Mouse (Mus musculus) heart, embryonic 16.5 days (tissue): ENCODE measurements at regions not wholly inside any gene's neighbourhood (a gene's known extent, or its start where the extent isn't known, plus 50 kb on each side); places are given as distances from the start of the nearest gene placed in this dataset.

Source experiments
- ATAC-seq: fragments of 200-750 bp; cut with Nextera tagmentation; replicated peaks from 2 replicates; pipeline ENCODE4 v1.8.0; 2017; ENCODE audit warnings: moderate number of reproducible peaks; ENCODE audit not compliant: insufficient read depth, low FRiP score; ENCODE audit errors: extremely low read depth
- H3K27ac ChIP-seq: fragments of 300-500 bp; sonication (generic); 2 replicates; pipeline ENCODE4 v1.5.1; 2014; ENCODE audit warnings: mild to moderate bottlenecking, low read length, control low read depth, moderate library complexity
- H3K27me3 ChIP-seq: fragments of 300-500 bp; sonication (generic); 2 replicates; pipeline ENCODE4 v1.6.1; 2014; ENCODE audit warnings: low read length, mixed read lengths; ENCODE audit not compliant: control insufficient read depth, insufficient read depth
- H3K36me3 ChIP-seq: fragments of 300-500 bp; sonication (generic); 2 replicates; pipeline ENCODE4 v1.6.1; 2014; ENCODE audit not compliant: control insufficient read depth, insufficient read depth
- H3K4me1 ChIP-seq: fragments of 300-500 bp; sonication (generic); 2 replicates; pipeline ENCODE4 v1.6.1; 2014; ENCODE audit warnings: low read length, mixed read lengths; ENCODE audit not compliant: control insufficient read depth, insufficient read depth
- H3K4me2 ChIP-seq: fragments of 300-500 bp; sonication (generic); 2 replicates; pipeline ENCODE4 v1.6.1; 2014; ENCODE audit warnings: low read depth, mild to moderate bottlenecking, control low read depth, low read length
- H3K4me3 ChIP-seq: fragments of 300-500 bp; sonication (generic); 2 replicates; pipeline ENCODE4 v1.5.1; 2014; ENCODE audit warnings: mild to moderate bottlenecking, control low read depth, low read length
- H3K9ac ChIP-seq: fragments of 300-500 bp; sonication (generic); 2 replicates; pipeline ENCODE4 v1.6.1; 2014; ENCODE audit warnings: low read length, control low read depth
- H3K9me3 ChIP-seq: fragments of 300-500 bp; sonication (generic); replicated peaks from 2 replicates; pipeline ENCODE4 v1.6.1; 2016; ENCODE audit warnings: low read length; ENCODE audit not compliant: control insufficient read depth
- WGBS: fragments of 180-500 bp; shearing (Covaris S2); extraction: QIAGEN DNeasy Blood & Tissue Kit; methylation state at CpG from one replicate; pipeline ENCODE4 v1.1.7; 2014; 5-methylcytosine and 5-hydroxymethylcytosine counted together

- Histone ChIP-seq H3K27me3 (no peaks in the 10 kb centered on the region), H3K4me2 (no peak overlapping the region), H3K36me3 (no peaks in the 10 kb centered on the region), H3K4me3 (no peak overlapping the region), H3K9me3 (no peaks in the 10 kb centered on the region), H3K4me1 (no peaks in the 10 kb centered on the region), H3K9ac (no peak overlapping the region), H3K27ac (no peak overlapping the region)
- 23% methylated on average over 1 of the region's 1 CpGs for WGBS
- ATAC-seq, result no peak
Measured at GRCm38 (mm10) chr12:9655794-9656193, 85.9 kb downstream of the Osr1 start.

DNA sequence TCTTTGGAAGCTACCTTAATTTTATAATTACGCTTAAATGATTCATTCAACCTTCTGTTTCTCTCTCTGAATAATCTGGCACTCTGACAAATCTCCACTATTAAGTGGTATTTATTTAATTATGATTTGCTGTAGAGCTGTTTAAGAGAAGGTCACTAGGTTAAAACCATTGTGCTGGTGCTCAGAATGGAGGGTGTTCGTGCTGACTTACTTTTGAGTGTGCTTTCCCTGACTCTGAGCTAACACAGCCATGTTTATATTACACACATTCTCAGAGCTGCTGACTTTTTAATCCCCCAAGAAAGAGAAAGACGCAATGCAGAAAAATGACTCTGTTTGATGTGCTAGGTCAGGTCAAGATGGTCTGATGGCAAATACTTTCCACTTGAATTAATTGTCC is 86.4 kb downstream of the Osr1 start:
- no peak overlapping the region for H3K4me3 ChIP-seq
- no peak overlapping the region for H3K27ac ChIP-seq
- no peaks in the 10 kb centered on the region for H3K9me3 ChIP-seq
- H3K9ac ChIP-seq, result no peak overlapping the region
- no peaks in the 10 kb centered on the region for H3K4me1 ChIP-seq
- WGBS, result 62% methylated on average over 3 of the region's 3 CpGs
- ATAC-seq, result no peak
- no peak overlapping the region for H3K4me2 ChIP-seq
- H3K36me3 ChIP-seq, result no peaks in the 10 kb centered on the region
- H3K27me3 ChIP-seq, result no peaks in the 10 kb centered on the region

GRCm38 (mm10) chr12:9657199-9657766 is 87.4 kb downstream of the Osr1 start:
- Histone ChIP-seq H3K27ac (no peak overlapping the region), H3K9ac (no peak overlapping the region), H3K9me3 (no peaks in the 10 kb centered on the region), H3K27me3 (no peaks in the 10 kb centered on the region), H3K4me3 (no peak overlapping the region), H3K4me1 (no peaks in the 10 kb centered on the region), H3K4me2 (no peak overlapping the region), H3K36me3 (no peaks in the 10 kb centered on the region)
- no peak for ATAC-seq
- 23% methylated on average over 8 of the region's 8 CpGs for WGBS

- no peak overlapping the region for H3K4me3 ChIP-seq
- H3K27ac ChIP-seq, result no peak overlapping the region
- no peaks in the 10 kb centered on the region for H3K4me1 ChIP-seq
- H3K27me3 ChIP-seq, result no peaks in the 10 kb centered on the region
- H3K4me2 ChIP-seq, result no peak overlapping the region
- no peaks in the 10 kb centered on the region for H3K36me3 ChIP-seq
- no peak overlapping the region for H3K9ac ChIP-seq
- no peak for ATAC-seq
- 36% methylated on average over 8 of the region's 8 CpGs for WGBS
- H3K9me3 ChIP-seq, result no peaks in the 10 kb centered on the region
Measured at GRCm38 (mm10) chr12:9657793-9658192, 87.9 kb downstream of the Osr1 start.

GRCm38 (mm10) chr12:9660299-9660698 is 90.4 kb downstream of the Osr1 start:
- Histone ChIP-seq H3K27me3 (no peaks in the 10 kb centered on the region), H3K4me1 (no peaks in the 10 kb centered on the region), H3K4me3 (no peak overlapping the region), H3K9me3 (no peaks in the 10 kb centered on the region), H3K27ac (no peak overlapping the region), H3K4me2 (no peak overlapping the region), H3K9ac (no peak overlapping the region), H3K36me3 (no peaks in the 10 kb centered on the region)
- no peak for ATAC-seq
- 17% methylated on average over 1 of the region's 1 CpGs for WGBS

GRCm38 (mm10) chr12:9688776-9689175 is 118.9 kb downstream of the Osr1 start:
- Histone ChIP-seq H3K4me2 (no peak overlapping the region), H3K9ac (no peak overlapping the region), H3K4me1 (no peaks in the 10 kb centered on the region), H3K36me3 (no peaks in the 10 kb centered on the region), H3K27me3 (no peaks in the 10 kb centered on the region), H3K4me3 (no peak overlapping the region), H3K27ac (no peak overlapping the region), H3K9me3 (no peaks in the 10 kb centered on the region)
- no peak for ATAC-seq

- H3K27me3 ChIP-seq, result no peaks in the 10 kb centered on the region
- no peaks in the 10 kb centered on the region for H3K9me3 ChIP-seq
- H3K4me2 ChIP-seq, result no peak overlapping the region
- no peaks in the 10 kb centered on the region for H3K36me3 ChIP-seq
- H3K4me3 ChIP-seq, result no peak overlapping the region
- 76% methylated on average over 4 of the region's 4 CpGs for WGBS
- ATAC-seq, result no peak
- H3K9ac ChIP-seq, result no peak overlapping the region
- no peaks in the 10 kb centered on the region for H3K4me1 ChIP-seq
- no peak overlapping the region for H3K27ac ChIP-seq
Measured at GRCm38 (mm10) chr12:9689541-9689940, 119.6 kb downstream of the Osr1 start.

DNA sequence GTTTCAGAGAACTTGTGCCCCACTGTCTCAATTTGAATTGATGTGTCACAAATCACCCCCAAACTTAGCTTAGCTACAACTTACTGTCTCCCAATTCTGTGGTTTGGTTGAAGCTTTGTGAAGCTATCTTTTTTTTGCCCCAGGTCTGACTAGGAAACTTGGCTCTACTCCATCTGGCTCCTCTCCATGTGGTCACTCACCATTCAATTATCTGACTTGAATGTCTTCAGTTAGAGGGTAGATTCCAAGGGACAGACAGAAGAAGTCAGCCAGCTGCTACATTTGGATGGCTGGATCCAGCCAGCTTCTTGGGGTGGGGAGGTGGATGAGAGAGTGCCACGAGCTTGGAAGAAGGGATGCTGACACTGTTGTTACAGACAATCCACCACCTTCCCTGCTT is 163.0 kb downstream of the Osr1 start:
- Histone ChIP-seq H3K9ac (no peak overlapping the region), H3K27ac (no peak overlapping the region), H3K36me3 (no peaks in the 10 kb centered on the region), H3K9me3 (no peaks in the 10 kb centered on the region), H3K27me3 (no peaks in the 10 kb centered on the region), H3K4me1 (no peaks in the 10 kb centered on the region), H3K4me2 (no peak overlapping the region), H3K4me3 (no peak overlapping the region)
- WGBS, result 42% methylated on average over 1 of the region's 1 CpGs
- no peak for ATAC-seq

DNA sequence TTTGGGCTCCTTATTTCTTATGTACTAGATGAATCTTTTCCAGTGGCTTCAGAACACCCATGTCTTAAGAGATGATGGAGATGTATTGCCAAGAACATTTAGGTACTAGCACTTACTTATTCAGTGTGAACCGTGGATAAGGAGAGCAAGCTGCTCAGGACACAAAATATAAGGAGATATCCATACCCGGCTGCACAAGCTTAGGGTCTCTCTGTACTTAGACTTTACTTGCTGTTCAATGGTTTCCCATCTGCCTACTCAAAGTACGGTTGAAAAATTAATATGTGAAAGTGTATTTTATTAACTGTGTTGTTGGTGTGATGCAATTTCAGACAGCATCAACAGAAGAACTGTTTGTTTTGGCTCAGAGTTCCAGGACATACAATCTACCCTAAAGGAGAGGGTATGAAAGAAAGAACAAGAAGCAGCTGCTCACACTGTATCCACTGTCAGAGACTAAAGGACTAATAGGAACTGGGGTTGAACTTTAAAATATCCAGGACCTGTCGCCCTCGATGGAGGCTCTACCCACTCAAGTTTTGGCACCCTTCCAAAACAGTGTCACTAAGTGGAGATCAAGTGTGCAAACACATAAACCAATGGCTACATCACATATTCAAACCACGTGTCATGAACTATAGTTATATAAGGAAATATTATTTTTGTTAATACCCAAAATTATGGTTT is 174.9 kb downstream of the Osr1 start:
- peaks cover 5% of the 10 kb centered on the region for H3K4me1 ChIP-seq
- H3K9ac ChIP-seq, result no peak overlapping the region
- no peak overlapping the region for H3K4me3 ChIP-seq
- ATAC-seq, result peak; percentile 49
- no peak overlapping the region for H3K4me2 ChIP-seq
- no peaks in the 10 kb centered on the region for H3K9me3 ChIP-seq
- H3K36me3 ChIP-seq, result no peaks in the 10 kb centered on the region
- H3K27ac ChIP-seq, result no peak overlapping the region
- no peaks in the 10 kb centered on the region for H3K27me3 ChIP-seq
- WGBS, result 39% methylated on average over 6 of the region's 6 CpGs
